Mouse (Mus musculus) midbrain, embryonic 16.5 days (tissue): Measurements from ENCODE around the gene Zfp398. TPM values are rescaled to one million over a fixed set of nuclear protein-coding genes. Genes with fewer than 3 reads are reported as not detected.

ENCODE experiments used
- ATAC-seq: fragments of 200-750 bp; cut with Nextera tagmentation; 2 replicates; pipeline ENCODE4 v1.8.0; 2017; ENCODE audit warnings: moderate TSS enrichment
- H3K27ac ChIP-seq: fragments of 300-500 bp; sonication (generic); 2 replicates; pipeline ENCODE4 v1.5.1; 2014; ENCODE audit warnings: mild to moderate bottlenecking, low read length, mixed read lengths
- H3K27me3 ChIP-seq: fragments of 300-500 bp; sonication (generic); 2 replicates; pipeline ENCODE4 v1.6.1; 2014; ENCODE audit warnings: low read depth, low read length, mixed read lengths; ENCODE audit not compliant: control insufficient read depth, insufficient read depth
- H3K36me3 ChIP-seq: fragments of 300-500 bp; sonication (generic); 2 replicates; pipeline ENCODE4 v1.6.1; 2014; ENCODE audit warnings: mild to moderate bottlenecking, low read length, moderate library complexity, mixed read lengths; ENCODE audit not compliant: control insufficient read depth, insufficient read depth
- H3K4me1 ChIP-seq: fragments of 300-500 bp; sonication (generic); 2 replicates; pipeline ENCODE4 v1.6.1; 2014; ENCODE audit warnings: mild to moderate bottlenecking, low read length, mixed read lengths; ENCODE audit not compliant: control insufficient read depth, insufficient read depth
- H3K4me2 ChIP-seq: fragments of 300-500 bp; sonication (generic); 2 replicates; pipeline ENCODE4 v1.6.1; 2014; ENCODE audit warnings: mild to moderate bottlenecking, low read length, mixed read lengths
- H3K4me3 ChIP-seq: fragments of 300-500 bp; sonication (generic); 2 replicates; pipeline ENCODE4 v1.5.1; 2014; ENCODE audit warnings: low read depth, mild to moderate bottlenecking, low read length, moderate library complexity, mixed read lengths
- H3K9ac ChIP-seq: fragments of 300-500 bp; sonication (generic); 2 replicates; pipeline ENCODE4 v1.6.1; 2014; ENCODE audit warnings: low read depth, low read length, mixed read lengths
- H3K9me3 ChIP-seq: fragments of 300-500 bp; sonication (generic); replicated peaks from 2 replicates; pipeline ENCODE4 v1.6.1; 2014; ENCODE audit warnings: mild to moderate bottlenecking, low read length, mixed read lengths; ENCODE audit not compliant: control insufficient read depth, poor library complexity, severe bottlenecking
- whole genome bisulfite sequencing: fragments of 180-500 bp; shearing (Covaris S2); extraction: QIAGEN DNeasy Blood & Tissue Kit; methylation state at CpG from one replicate; pipeline ENCODE4 v1.1.7; 2014; 5-methylcytosine and 5-hydroxymethylcytosine counted together
- polyA plus RNA-seq: library from polyadenylated mRNA; unstranded; fragments of >200 nt; fragmentation: Nextera tagmentation; extraction: Ambion mirVana; gene quantifications from 2 replicates; pipeline ENCODE4 v1.2.1, GENCODE M21; 2015

Zfp398 gene
- polyA plus RNA-seq, 1 experiment from 2014 or later, result 18.9 TPM

DNA sequence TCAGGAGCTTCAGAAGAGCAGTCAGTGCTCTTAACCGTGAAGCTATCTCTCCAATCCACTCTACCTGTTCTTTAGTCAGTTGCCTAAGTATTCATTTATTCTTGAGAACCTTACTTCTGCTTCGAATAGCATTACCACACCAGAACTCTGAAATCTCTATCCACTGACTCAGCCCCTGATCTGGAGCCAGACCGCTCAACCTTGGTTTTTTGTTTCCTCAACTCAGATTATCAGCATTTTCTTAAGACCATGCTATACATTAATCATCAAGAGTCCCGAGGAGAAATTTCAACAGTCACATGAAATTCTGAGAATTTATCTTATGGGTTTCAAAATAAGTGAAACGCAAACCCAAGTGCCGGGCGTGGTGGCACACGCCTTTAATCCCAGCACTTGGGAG lies 16.7 kb upstream of the Zfp398 start:
- no peak for ATAC-seq
- 95% methylated on average over 8 of the region's 8 CpGs for WGBS
- no peak overlapping the region for H3K27ac ChIP-seq
- peaks cover 36% of the 10 kb centered on the region for H3K36me3 ChIP-seq
- no peaks in the 10 kb centered on the region for H3K9me3 ChIP-seq
- H3K4me3 ChIP-seq, result no peak overlapping the region
- peaks cover 2% of the 10 kb centered on the region; the same call in 1 of the 2 replicates for H3K4me1 ChIP-seq
- no peaks in the 10 kb centered on the region for H3K27me3 ChIP-seq
- no peak overlapping the region for H3K4me2 ChIP-seq
- no peak overlapping the region for H3K9ac ChIP-seq

DNA sequence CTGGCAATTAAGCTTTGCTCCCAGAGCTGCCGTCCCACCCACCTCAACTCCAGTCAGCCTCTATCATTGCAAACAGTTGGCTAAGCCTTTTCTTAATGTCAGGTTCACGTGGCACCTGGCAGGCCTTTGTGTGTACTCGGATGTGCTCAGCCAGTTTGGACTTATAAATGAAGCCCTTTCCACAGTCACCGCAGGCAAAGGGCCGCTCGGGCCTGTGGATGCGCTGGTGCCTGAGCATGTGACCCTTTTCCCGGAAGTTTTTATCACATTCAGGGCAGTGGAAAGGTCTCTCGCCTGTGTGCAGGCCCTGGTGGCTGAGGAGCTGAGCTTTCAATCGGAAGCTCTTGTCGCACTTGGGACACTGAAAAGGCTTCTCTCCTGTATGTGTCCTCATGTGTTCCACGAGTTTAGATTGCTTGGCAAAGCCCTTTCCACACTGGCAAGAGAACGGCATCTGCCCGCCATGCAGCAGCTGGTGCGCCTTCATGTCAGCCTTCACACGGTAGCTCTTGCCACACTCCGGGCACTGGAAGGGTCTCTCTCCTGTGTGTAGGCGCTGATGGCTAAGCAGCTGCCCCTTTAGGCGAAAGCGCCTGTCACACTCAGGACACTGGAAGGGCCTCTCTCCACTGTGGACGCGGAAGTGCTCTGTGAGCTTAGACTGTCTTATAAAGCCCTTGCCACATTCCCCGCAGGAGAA lies 15.7 kb upstream of the Zfp398 start:
- Histone ChIP-seq H3K9me3 (no peaks in the 10 kb centered on the region), H3K27me3 (no peaks in the 10 kb centered on the region), H3K27ac (no peak overlapping the region), H3K4me1 (no peaks in the 10 kb centered on the region), H3K4me3 (no peak overlapping the region), H3K9ac (no peak overlapping the region), H3K36me3 (peaks cover 42% of the 10 kb centered on the region), H3K4me2 (no peak overlapping the region)
- 95% methylated on average over 23 of the region's 23 CpGs for WGBS
- no peak for ATAC-seq

GRCm38 (mm10) chr6:47821236-47821635 lies 14.2 kb upstream of the Zfp398 start:
- Histone ChIP-seq H3K4me3 (no peak overlapping the region), H3K36me3 (peaks cover 48% of the 10 kb centered on the region), H3K4me1 (no peaks in the 10 kb centered on the region), H3K9ac (no peak overlapping the region), H3K27ac (no peak overlapping the region), H3K4me2 (no peak overlapping the region), H3K27me3 (no peaks in the 10 kb centered on the region), H3K9me3 (no peaks in the 10 kb centered on the region)
- no peak for ATAC-seq
- WGBS, result 95% methylated on average over 5 of the region's 5 CpGs

DNA sequence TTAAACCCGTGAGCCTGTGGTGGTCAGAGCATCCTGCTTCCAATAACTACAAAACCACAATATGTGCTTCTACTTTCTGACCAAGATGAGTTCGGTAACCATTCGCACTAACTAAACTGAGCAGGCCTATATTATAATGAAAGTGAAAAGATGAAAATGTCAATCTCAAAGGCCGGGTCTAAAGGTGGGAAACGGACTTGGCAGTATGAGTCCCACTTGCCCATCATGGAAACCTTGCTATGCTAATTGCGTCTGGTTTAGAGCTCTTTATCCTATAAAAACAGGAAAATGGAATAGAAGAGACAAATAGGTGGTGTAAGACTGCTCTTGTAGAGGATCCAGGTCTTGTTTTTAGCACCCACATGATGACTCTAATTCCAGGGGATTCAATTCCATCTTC lies 13.7 kb upstream of the Zfp398 start:
- 94% methylated on average over 6 of the region's 6 CpGs for WGBS
- Histone ChIP-seq H3K4me1 (no peaks in the 10 kb centered on the region), H3K4me3 (no peak overlapping the region), H3K4me2 (no peak overlapping the region), H3K9ac (no peak overlapping the region), H3K27ac (no peak overlapping the region), H3K36me3 (peaks cover 48% of the 10 kb centered on the region), H3K9me3 (no peaks in the 10 kb centered on the region), H3K27me3 (no peaks in the 10 kb centered on the region)
- ATAC-seq, result no peak

DNA sequence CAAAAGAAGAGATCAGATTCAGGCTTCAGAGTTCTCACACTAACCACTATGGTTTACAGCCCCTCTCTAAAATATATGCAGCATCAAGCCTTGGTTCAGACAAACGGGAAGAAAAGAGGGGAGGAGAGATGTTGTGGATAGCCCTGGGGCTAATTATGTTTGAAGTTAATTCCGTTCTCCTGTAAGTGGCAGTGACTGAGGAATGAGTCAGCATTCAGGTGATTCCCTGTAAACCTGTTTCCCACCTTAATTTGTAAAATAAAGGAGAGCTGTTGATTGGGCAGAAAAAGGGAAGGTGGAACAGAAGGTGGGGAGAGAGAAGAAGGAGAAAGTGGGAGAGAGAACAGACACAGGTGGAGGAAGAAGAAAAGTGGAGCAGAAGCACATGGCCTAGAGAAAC lies 11.2 kb upstream of the Zfp398 start:
- peaks cover 7% of the 10 kb centered on the region for H3K4me1 ChIP-seq
- no peak overlapping the region for H3K4me2 ChIP-seq
- no peak for ATAC-seq
- WGBS, result 60% methylated on average over 2 of the region's 2 CpGs
- no peaks in the 10 kb centered on the region for H3K27me3 ChIP-seq
- H3K9ac ChIP-seq, result no peak overlapping the region
- H3K27ac ChIP-seq, result no peak overlapping the region
- no peak overlapping the region for H3K4me3 ChIP-seq
- peaks cover 40% of the 10 kb centered on the region for H3K36me3 ChIP-seq
- H3K9me3 ChIP-seq, result no peaks in the 10 kb centered on the region

GRCm38 (mm10) chr6:47827462-47827861 lies 8.0 kb upstream of the Zfp398 start:
- peaks cover 15% of the 10 kb centered on the region for H3K4me1 ChIP-seq
- H3K9ac ChIP-seq, result no peak overlapping the region
- peaks cover 17% of the 10 kb centered on the region for H3K36me3 ChIP-seq
- no peak overlapping the region for H3K4me2 ChIP-seq
- WGBS, result 96% methylated on average over 4 of the region's 4 CpGs
- H3K9me3 ChIP-seq, result no peaks in the 10 kb centered on the region
- no peak overlapping the region for H3K27ac ChIP-seq
- H3K4me3 ChIP-seq, result no peak overlapping the region
- ATAC-seq, result no peak
- no peaks in the 10 kb centered on the region for H3K27me3 ChIP-seq

GRCm38 (mm10) chr6:47828950-47829349 lies 6.5 kb upstream of the Zfp398 start:
- peaks cover 11% of the 10 kb centered on the region; the same call in 1 of the 2 replicates for H3K36me3 ChIP-seq
- peak overlapping the region; percentile 63 for H3K4me2 ChIP-seq
- peak overlapping the region; percentile 33; the same call in 1 of the 2 replicates for H3K27ac ChIP-seq
- no peak for ATAC-seq
- H3K9me3 ChIP-seq, result no peaks in the 10 kb centered on the region
- H3K27me3 ChIP-seq, result no peaks in the 10 kb centered on the region
- peaks cover 15% of the 10 kb centered on the region for H3K4me1 ChIP-seq
- H3K9ac ChIP-seq, result peak overlapping the region; percentile 58
- WGBS, result 9% methylated on average over 1 of the region's 1 CpGs
- peak overlapping the region; percentile 56 for H3K4me3 ChIP-seq

DNA sequence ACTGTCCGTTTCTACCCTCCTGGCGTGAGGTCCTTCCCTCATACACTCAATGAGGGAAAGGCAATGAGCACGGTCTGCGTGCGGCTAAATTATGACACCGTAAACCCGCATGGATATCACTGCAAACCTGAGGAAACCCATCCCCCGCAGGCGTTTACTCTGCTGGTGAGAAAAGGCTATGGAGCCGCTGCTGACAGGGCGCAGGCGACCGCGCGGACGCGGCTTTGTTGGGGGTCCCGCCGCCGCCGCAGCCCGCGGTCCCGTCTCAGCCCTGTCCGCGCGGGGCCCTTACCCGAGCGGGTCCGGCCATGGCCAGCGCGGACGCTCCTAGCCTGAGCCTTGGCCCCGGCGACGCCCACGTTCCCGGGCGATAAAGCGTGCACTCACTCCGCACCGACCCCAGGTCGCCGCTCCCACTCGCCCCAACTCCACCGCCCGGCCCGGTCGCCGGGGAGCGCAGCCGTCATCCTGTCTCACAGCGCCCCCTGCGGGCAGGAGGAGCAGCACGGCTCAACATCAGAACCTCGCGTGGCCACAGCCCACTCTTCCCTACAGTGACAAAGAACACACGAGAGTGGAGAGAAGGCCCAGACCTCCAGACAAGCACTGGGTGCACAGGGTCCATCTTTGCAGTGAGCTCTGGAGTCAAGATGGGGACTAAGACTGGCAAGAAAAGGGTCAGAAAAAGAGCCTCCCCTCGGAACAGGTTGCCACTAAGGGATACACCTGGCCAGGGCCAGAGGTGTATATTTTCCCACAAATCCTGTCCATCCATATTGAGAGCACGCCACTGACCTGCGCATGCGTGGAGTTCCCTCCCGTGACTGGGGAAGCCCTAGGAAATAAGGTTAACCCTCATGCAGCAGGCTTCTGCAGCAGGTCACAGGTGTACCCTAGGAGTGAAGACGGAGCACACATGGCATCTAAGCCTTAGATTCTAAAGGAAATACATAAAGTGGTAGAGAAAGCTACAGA lies 5.1 kb upstream of the Zfp398 start, which contains the start of gene Zfp786:
TSS of gene Zfp786 (minus strand) at position 764 of the 975 bp plus-strand sequence.
- Histone ChIP-seq H3K4me2 (peak within 1 kb of the TSS; percentile 63), H3K9ac (peak within 1 kb of the TSS; percentile 91), H3K4me3 (peak within 1 kb of the TSS; percentile 56), H3K27me3 (no peaks in the 10 kb centered on the region), H3K4me1 (peaks cover 15% of the 10 kb centered on the region), H3K36me3 (0 out of 2 replicates have a peak, but pooled peaks cover 5% of the 10 kb centered on the region), H3K27ac (peak within 1 kb of the TSS; percentile 92), H3K9me3 (no peaks in the 10 kb centered on the region)
- ATAC-seq, result peak; percentile 91
- WGBS, result 1% methylated on average over 64 of the region's 64 CpGs

- Histone ChIP-seq H3K9ac (no peak overlapping the region), H3K4me3 (no peak overlapping the region), H3K27ac (no peak overlapping the region), H3K4me2 (no peak overlapping the region), H3K27me3 (no peaks in the 10 kb centered on the region), H3K4me1 (peaks cover 21% of the 10 kb centered on the region), H3K9me3 (no peaks in the 10 kb centered on the region), H3K36me3 (no peaks in the 10 kb centered on the region)
- 76% methylated on average over 1 of the region's 1 CpGs for WGBS
- no peak for ATAC-seq
Observed at GRCm38 (mm10) chr6:47832220-47832619, 3.2 kb upstream of the Zfp398 start.
